11 mouse cellular contexts compared by ENCODE assay signal in genomic region chr16:84825009-84825408, GRCm38 (mm10). TPM values are rescaled to one million over a fixed set of nuclear protein-coding genes. Genes with fewer than 3 reads are reported as not detected.
DNase-seq lines count a peak whose midpoint lies in the region; ATAC-seq lines count a peak whose summit lies in the region.
"Had no signal": no experiment of that assay in that cellular context is flagged by ENCODE, and none has a peak within 500 bp of the region (broad histone marks: within the 10 kb centered on the region; RNA-seq: fewer than 3 reads in every experiment).

No protein-coding gene starts in this region.

- WGBS in heart, embryonic 11.5 days (ENCODE audit: insufficient replicate concordance) = 85% methylated on average over 6 of the region's 6 CpGs

- no peak for ATAC-seq in heart, embryonic 11.5 days (replicated peaks; ENCODE audit: insufficient number of reproducible peaks, low FRiP score, low TSS enrichment)
- no peak for ATAC-seq in megakaryocyte-erythroid progenitor cell, adult 5-6 weeks (replicated peaks; ENCODE audit: low FRiP score, low TSS enrichment, poor library complexity, severe bottlenecking)

- DNase-seq in heart, adult 18-20 months = peak; percentile 70 to 91
- DNase-seq in ZHBTc4 (ENCODE audit: low read depth, low spot score) = peak; percentile 90
- DNase-seq in induced T-regulatory cell, adult 2 months (ENCODE audit: low read depth) = peak; percentile 23
- DNase-seq in lung, postnatal 25 days (ENCODE audit: low spot score) = peak; percentile 70
- no peak for DNase-seq in adrenal gland, postnatal 36 days
- no peak for DNase-seq in layer of hippocampus, postnatal 14 days (ENCODE audit: low spot score in 2 of 2)

- no peak overlapping the region for H3K27ac ChIP-seq in heart, embryonic 11.5 days (ENCODE audit: low read depth, low read length)
- H3K27ac ChIP-seq: midbrain, embryonic 12.5 days had no signal

- no peak overlapping the region for H3K4me3 ChIP-seq in heart, embryonic 11.5 days (ENCODE audit: low read depth, low read length)
- H3K4me3 ChIP-seq: erythroblast, embryonic 14.5 days; midbrain, embryonic 12.5 days had no signal

- no peak overlapping the region for H3K4me2 ChIP-seq in heart, embryonic 11.5 days
- H3K4me2 ChIP-seq: midbrain, embryonic 12.5 days had no signal

- no peak overlapping the region for H3K9ac ChIP-seq in heart, embryonic 11.5 days (ENCODE audit: low read depth, low read length)
- H3K9ac ChIP-seq: midbrain, embryonic 12.5 days had no signal

- peaks cover 34% of the 10 kb centered on the region for H3K36me3 ChIP-seq in heart, embryonic 11.5 days (ENCODE audit: control insufficient read depth, insufficient read depth, low read length)

- H3K27me3 ChIP-seq in heart, embryonic 11.5 days (ENCODE audit: control insufficient read depth, insufficient read depth, low read length) = no peaks in the 10 kb centered on the region
- H3K27me3 ChIP-seq: midbrain, embryonic 12.5 days had no signal

- H3K9me3 ChIP-seq in heart, embryonic 11.5 days (replicated peaks; ENCODE audit: control insufficient read depth, low read length) = no peaks in the 10 kb centered on the region
- H3K9me3 ChIP-seq: G1E; midbrain, embryonic 12.5 days had no signal

- no peaks in the 10 kb centered on the region for H3K4me1 ChIP-seq in heart, embryonic 11.5 days (ENCODE audit: control insufficient read depth, insufficient read depth, low read length)
- H3K4me1 ChIP-seq: midbrain, embryonic 12.5 days had no signal

RNA-seq across cellular contexts. Expression of gene Gabpa, which starts 9.7 kb away (rescaled TPM):
- 10 to 100 TPM; 43.4 to 44.6 TPM for total RNA-seq in heart, adult 18-20 months (2021)
- 35.3 and 41.6 TPM in 2 replicates for polyA plus RNA-seq in heart, embryonic 11.5 days (2014; fragmentation: Nextera tagmentation; extraction: Ambion mirVana)
- 43.1 and 46.0 TPM in 2 replicates for total RNA-seq in megakaryocyte-erythroid progenitor cell, adult 5-6 weeks (2014; fragmentation: Nextera tagmentation)
- 85.5 and 95.2 TPM in 2 replicates for total RNA-seq in megakaryocyte-erythroid progenitor cell, adult 5-6 weeks (2017)
- total RNA-seq in adrenal gland, postnatal 36 days (2021) = 10 to 100 TPM; 37.7 to 46.1 TPM
- 10 to 100 TPM; 23.7 to 25.6 TPM for total RNA-seq in layer of hippocampus, postnatal 14 days (2021)

RNA-seq across cellular contexts. Expression of gene Atp5j, which starts 10.4 kb away (rescaled TPM):
- total RNA-seq in heart, adult 18-20 months (2021) = 1,000 to 10,000 TPM; 1,761 to 1,766 TPM
- 1,388 and 1,414 TPM in 2 replicates for polyA plus RNA-seq in heart, embryonic 11.5 days (2014; fragmentation: Nextera tagmentation; extraction: Ambion mirVana)
- total RNA-seq in megakaryocyte-erythroid progenitor cell, adult 5-6 weeks (2014; fragmentation: Nextera tagmentation) = 546 and 609 TPM in 2 replicates
- 348 and 446 TPM in 2 replicates for total RNA-seq in megakaryocyte-erythroid progenitor cell, adult 5-6 weeks (2017)
- 100 to 1,000 TPM; 463 to 544 TPM for total RNA-seq in adrenal gland, postnatal 36 days (2021)
- 100 to 1,000 TPM; 348 to 362 TPM for total RNA-seq in layer of hippocampus, postnatal 14 days (2021)

RNA-seq across cellular contexts. Expression of gene Jam2, which starts 51.1 kb away (rescaled TPM):
- total RNA-seq in heart, adult 18-20 months (2021) = 10 to 100 TPM; 85.1 to 92.0 TPM
- 8.1 and 9.8 TPM in 2 replicates for polyA plus RNA-seq in heart, embryonic 11.5 days (2014; fragmentation: Nextera tagmentation; extraction: Ambion mirVana)
- not detected in 2 replicates for total RNA-seq in megakaryocyte-erythroid progenitor cell, adult 5-6 weeks (2014; fragmentation: Nextera tagmentation)
- total RNA-seq in megakaryocyte-erythroid progenitor cell, adult 5-6 weeks (2017) = 0.09 TPM in 1 of 2 replicates, not detected in the other
- total RNA-seq in adrenal gland, postnatal 36 days (2021) = 10 to 100 TPM in 1 of 2 experiments, 1 to 10 TPM in 1; 9.0 to 12.6 TPM
- total RNA-seq in layer of hippocampus, postnatal 14 days (2021) = 10 to 100 TPM; 25.7 to 27.3 TPM
- polyA plus RNA-seq: erythroblast, embryonic 14.5 days; G1E had no signal

Comparison
In these comparisons a context has a peak if more than half of its experiments do, and no peak if none do; other contexts are left out.
1. DNase-seq: peak in heart, adult 18-20 months (2 of 2), ZHBTc4 (single experiment), induced T-regulatory cell, adult 2 months (single experiment) and lung, postnatal 25 days (single experiment); none in adrenal gland, postnatal 36 days (0 of 2) and layer of hippocampus, postnatal 14 days (0 of 2).
2. RNA of gene Jam2, which starts 51.1 kb away (total RNA-seq): 85.1 to 92.0 TPM in heart, adult 18-20 months, 25.7 to 27.3 TPM in layer of hippocampus, postnatal 14 days and 9.0 to 12.6 TPM in adrenal gland, postnatal 36 days; 0.09 TPM in megakaryocyte-erythroid progenitor cell, adult 5-6 weeks; every median in the first group is over 4 times any median in the second.